Mouse (Mus musculus): ENCODE results near the gene Gm20708. TPM values are rescaled to one million over a fixed set of nuclear protein-coding genes. Genes with fewer than 3 reads are reported as not detected.

Gene Gm20708
- total RNA-seq, 1 experiment = 0.40 TPM

- Histone ChIP-seq H3K36me3 (ENCODE audit: control insufficient read depth, insufficient read depth, low read length, poor library complexity, severe bottlenecking) (peaks cover 26% of the 10 kb centered on the region; the same call in 1 of the 2 replicates), H3K4me3 (ENCODE audit: insufficient read depth in 1 of 2, low read depth in 1 of 2, low read length in 2 of 2, poor library complexity in 1 of 2, severe bottlenecking in 1 of 2) (no peak overlapping the region), H3K4me1 (ENCODE audit: control insufficient read depth in 2 of 2, insufficient read depth in 2 of 2, low read length in 2 of 2, poor library complexity in 1 of 2) (peaks cover 5 to 27% of the 10 kb centered on the region in 2 experiments; a peak in 3 of 4 replicates), H3K9me3 (ENCODE audit: control insufficient read depth, insufficient read depth, low read depth, low read length) (no peaks in the 10 kb centered on the region), H3K27ac (ENCODE audit: insufficient read depth, low read depth, low read length, poor library complexity, severe bottlenecking) (no peak overlapping the region), H3K9ac (ENCODE audit: insufficient read depth, low read depth, low read length, poor library complexity, severe bottlenecking) (no peak overlapping the region)
- in situ Hi-C loops (cut with MboI; ENCODE audit: low sequenced_read_pairs in 2 of 2, unreplicated experiment in 2 of 2) = no loop called here
- TF ChIP-seq CHD2 (IDR thresholded peaks at IDR 0.05; ENCODE audit: low read depth, low read length) (no peak), ZC3H11A (IDR thresholded peaks at IDR 0.05; ENCODE audit: borderline replicate concordance, low read depth, low read length) (no peak), HCFC1 (IDR thresholded peaks at IDR 0.05; ENCODE audit: borderline replicate concordance, insufficient read depth, low read length) (no peak), MAFK (IDR thresholded peaks at IDR 0.05; ENCODE audit: insufficient read depth, low read depth, low read length) (no peak), ZNF384 (IDR thresholded peaks at IDR 0.05; ENCODE audit: low read depth, low read length) (no peak)
- DNase-seq (ENCODE audit: low read depth, low spot score) = no peak
Observed at GRCm38 (mm10) chr11:117764319-117764718, 45.1 kb upstream of the Gm20708 start.

GRCm38 (mm10) chr11:117765361-117765760 lies 44.1 kb upstream of the Gm20708 start:
- TF ChIP-seq MAFK (IDR thresholded peaks at IDR 0.05; ENCODE audit: insufficient read depth, low read depth, low read length) = no peak
- TF ChIP-seq ZNF384 (IDR thresholded peaks at IDR 0.05; ENCODE audit: low read depth, low read length) = no peak
- TF ChIP-seq CHD2 (IDR thresholded peaks at IDR 0.05; ENCODE audit: low read depth, low read length) = no peak
- TF ChIP-seq HCFC1 (IDR thresholded peaks at IDR 0.05; ENCODE audit: borderline replicate concordance, insufficient read depth, low read length) = no peak
- no peak for TF ChIP-seq ZC3H11A (IDR thresholded peaks at IDR 0.05; ENCODE audit: borderline replicate concordance, low read depth, low read length)
- DNase-seq (ENCODE audit: low read depth, low spot score) = no peak
- H3K9ac ChIP-seq (ENCODE audit: insufficient read depth, low read depth, low read length, poor library complexity, severe bottlenecking) = no peak overlapping the region
- H3K27ac ChIP-seq (ENCODE audit: insufficient read depth, low read depth, low read length, poor library complexity, severe bottlenecking) = no peak overlapping the region
- no peaks in the 10 kb centered on the region for H3K9me3 ChIP-seq (ENCODE audit: control insufficient read depth, insufficient read depth, low read depth, low read length)
- in situ Hi-C loops (cut with MboI; ENCODE audit: low sequenced_read_pairs in 2 of 2, unreplicated experiment in 2 of 2) = no loop called here
- peaks cover 21% of the 10 kb centered on the region; the same call in 1 of the 2 replicates for H3K36me3 ChIP-seq (ENCODE audit: control insufficient read depth, insufficient read depth, low read length, poor library complexity, severe bottlenecking)
- H3K4me3 ChIP-seq (ENCODE audit: insufficient read depth in 1 of 2, low read depth in 1 of 2, low read length in 2 of 2, poor library complexity in 1 of 2, severe bottlenecking in 1 of 2) = no peak overlapping the region
- H3K4me1 ChIP-seq (ENCODE audit: control insufficient read depth in 2 of 2, insufficient read depth in 2 of 2, low read length in 2 of 2, poor library complexity in 1 of 2) = peaks cover 5 to 22% of the 10 kb centered on the region in 2 experiments; a peak in 3 of 4 replicates

GRCm38 (mm10) chr11:117766275-117766674 lies 43.2 kb upstream of the Gm20708 start:
- in situ Hi-C loops (cut with MboI; ENCODE audit: low sequenced_read_pairs in 2 of 2, unreplicated experiment in 2 of 2) = no loop called here
- DNase-seq (ENCODE audit: low read depth, low spot score) = no peak
- Histone ChIP-seq H3K4me1 (ENCODE audit: control insufficient read depth in 2 of 2, insufficient read depth in 2 of 2, low read length in 2 of 2, poor library complexity in 1 of 2) (peaks cover 5 to 22% of the 10 kb centered on the region in 2 experiments; a peak in 3 of 4 replicates), H3K9ac (ENCODE audit: insufficient read depth, low read depth, low read length, poor library complexity, severe bottlenecking) (no peak overlapping the region), H3K4me3 (ENCODE audit: insufficient read depth in 1 of 2, low read depth in 1 of 2, low read length in 2 of 2, poor library complexity in 1 of 2, severe bottlenecking in 1 of 2) (no peak overlapping the region), H3K27ac (ENCODE audit: insufficient read depth, low read depth, low read length, poor library complexity, severe bottlenecking) (no peak overlapping the region), H3K9me3 (ENCODE audit: control insufficient read depth, insufficient read depth, low read depth, low read length) (no peaks in the 10 kb centered on the region), H3K36me3 (ENCODE audit: control insufficient read depth, insufficient read depth, low read length, poor library complexity, severe bottlenecking) (peaks cover 21% of the 10 kb centered on the region; the same call in 1 of the 2 replicates)
- no peak for TF ChIP-seq HCFC1 (IDR thresholded peaks at IDR 0.05; ENCODE audit: borderline replicate concordance, insufficient read depth, low read length)
- TF ChIP-seq MAFK (IDR thresholded peaks at IDR 0.05; ENCODE audit: insufficient read depth, low read depth, low read length) = no peak
- no peak for TF ChIP-seq ZNF384 (IDR thresholded peaks at IDR 0.05; ENCODE audit: low read depth, low read length)

GRCm38 (mm10) chr11:117768725-117769682 lies 40.5 kb upstream of the Gm20708 start:
- DNase-seq (ENCODE audit: low read depth, low spot score) = no peak
- Histone ChIP-seq H3K4me1 (ENCODE audit: control insufficient read depth in 2 of 2, insufficient read depth in 2 of 2, low read length in 2 of 2, poor library complexity in 1 of 2) (peaks cover 2 to 20% of the 10 kb centered on the region in 2 experiments; a peak in 3 of 4 replicates), H3K4me3 (ENCODE audit: insufficient read depth in 1 of 2, low read depth in 1 of 2, low read length in 2 of 2, poor library complexity in 1 of 2, severe bottlenecking in 1 of 2) (no peak overlapping the region), H3K9ac (ENCODE audit: insufficient read depth, low read depth, low read length, poor library complexity, severe bottlenecking) (no peak overlapping the region), H3K36me3 (ENCODE audit: control insufficient read depth, insufficient read depth, low read length, poor library complexity, severe bottlenecking) (peaks cover 27% of the 10 kb centered on the region; the same call in 1 of the 2 replicates), H3K27ac (ENCODE audit: insufficient read depth, low read depth, low read length, poor library complexity, severe bottlenecking) (no peak overlapping the region), H3K9me3 (ENCODE audit: control insufficient read depth, insufficient read depth, low read depth, low read length) (no peaks in the 10 kb centered on the region)
- in situ Hi-C loops (cut with MboI; ENCODE audit: low sequenced_read_pairs in 2 of 2, unreplicated experiment in 2 of 2) = no loop called here
- TF ChIP-seq HCFC1 (IDR thresholded peaks at IDR 0.05; ENCODE audit: borderline replicate concordance, insufficient read depth, low read length) = no peak
- TF ChIP-seq MAFK (IDR thresholded peaks at IDR 0.05; ENCODE audit: insufficient read depth, low read depth, low read length) = no peak
- TF ChIP-seq ZC3H11A (IDR thresholded peaks at IDR 0.05; ENCODE audit: borderline replicate concordance, low read depth, low read length) = no peak
- no peak for TF ChIP-seq ZNF384 (IDR thresholded peaks at IDR 0.05; ENCODE audit: low read depth, low read length)

Measured in ES-E14 (cell line).